Mouse (Mus musculus): ENCODE data around the gene Car11. TPM values are rescaled to one million over a fixed set of nuclear protein-coding genes. Genes with fewer than 3 reads are reported as not detected.
"Not testable (repeated sequence)": the region's sequence is repeated elsewhere in the genome, so short reads cannot be mapped to it uniquely, and the experiment has no call there.

Car11 gene
- 10 to 100 TPM; 15.1 to 16.4 TPM for total RNA-seq (2021)
- long read RNA-seq, experiment 1, transcript Car11-201 (9 exons, 1,585 nt), result major isoform, 9 of 12 reads
- long read RNA-seq, experiment 1, partial matches to known transcripts, result 2 of 12 reads
- long read RNA-seq, experiment 1, other reads (novel, unspliced or antisense), result 1 of 12 reads
- long read RNA-seq, experiment 2, transcript Car11-201 (9 exons, 1,585 nt), result major isoform, 7 of 45 reads
- long read RNA-seq, experiment 2, partial matches to known transcripts, result 9 of 45 reads
- long read RNA-seq, experiment 2, other reads (novel, unspliced or antisense), result 29 of 45 reads

DNA sequence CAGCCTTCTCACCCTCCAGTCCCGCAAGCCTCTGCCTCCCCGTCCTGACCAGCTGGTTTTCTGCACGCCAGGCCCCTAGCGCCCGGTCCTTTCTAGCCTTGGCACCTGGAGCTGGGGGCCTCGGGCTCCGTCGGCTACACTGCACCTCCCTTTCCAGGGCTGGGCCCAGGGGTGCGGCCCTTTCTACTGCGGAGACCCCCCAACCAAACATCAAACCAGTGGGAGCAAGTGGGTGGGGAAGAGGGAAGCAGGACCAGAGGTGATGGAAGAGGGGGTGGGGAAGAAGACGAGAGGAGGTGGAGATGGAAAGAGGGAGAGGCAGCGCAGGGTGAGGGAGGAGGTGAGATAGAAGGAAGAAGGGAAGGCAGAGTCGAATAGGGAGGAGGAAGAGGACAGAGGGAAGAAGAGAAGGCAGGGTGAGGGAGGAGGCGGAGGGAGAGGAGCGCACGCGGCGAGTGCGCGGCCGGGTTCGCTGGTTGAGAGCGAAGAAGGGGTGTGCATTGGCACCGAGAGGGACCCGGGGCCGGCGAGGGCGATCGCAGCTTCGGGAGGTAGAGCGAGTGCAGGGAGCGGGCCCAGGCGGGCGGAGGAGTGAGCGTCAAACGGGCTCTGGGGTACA is at the start of gene Car11:
Gene Car11 (plus strand): TSS at position 321 of the 619 bp plus-strand sequence.
- DNase-seq (ENCODE audit: low spot score in 2 of 2), result no peak

DNA sequence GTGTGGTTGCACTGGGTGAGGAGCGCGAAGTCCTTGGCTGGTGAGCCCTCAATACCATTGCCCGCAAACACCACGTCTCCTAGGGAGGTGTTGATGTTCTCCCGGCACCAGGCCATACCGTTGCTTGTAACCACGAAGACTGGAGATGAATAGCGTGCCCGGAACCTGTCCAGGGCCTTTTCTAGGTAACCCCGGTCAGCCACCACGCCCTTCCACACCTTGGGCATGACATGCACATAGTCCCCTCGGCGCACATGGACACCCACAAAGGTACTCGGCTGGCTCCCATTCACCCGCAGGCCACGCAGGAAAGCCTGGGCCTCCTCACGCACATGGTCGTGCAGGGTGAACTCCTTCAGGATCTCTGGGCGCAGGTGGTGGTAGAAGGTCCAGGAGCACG is 49.2 kb upstream of the Car11 start:
- not testable (repeated sequence) for DNase-seq (ENCODE audit: low spot score in 2 of 2)

DNA sequence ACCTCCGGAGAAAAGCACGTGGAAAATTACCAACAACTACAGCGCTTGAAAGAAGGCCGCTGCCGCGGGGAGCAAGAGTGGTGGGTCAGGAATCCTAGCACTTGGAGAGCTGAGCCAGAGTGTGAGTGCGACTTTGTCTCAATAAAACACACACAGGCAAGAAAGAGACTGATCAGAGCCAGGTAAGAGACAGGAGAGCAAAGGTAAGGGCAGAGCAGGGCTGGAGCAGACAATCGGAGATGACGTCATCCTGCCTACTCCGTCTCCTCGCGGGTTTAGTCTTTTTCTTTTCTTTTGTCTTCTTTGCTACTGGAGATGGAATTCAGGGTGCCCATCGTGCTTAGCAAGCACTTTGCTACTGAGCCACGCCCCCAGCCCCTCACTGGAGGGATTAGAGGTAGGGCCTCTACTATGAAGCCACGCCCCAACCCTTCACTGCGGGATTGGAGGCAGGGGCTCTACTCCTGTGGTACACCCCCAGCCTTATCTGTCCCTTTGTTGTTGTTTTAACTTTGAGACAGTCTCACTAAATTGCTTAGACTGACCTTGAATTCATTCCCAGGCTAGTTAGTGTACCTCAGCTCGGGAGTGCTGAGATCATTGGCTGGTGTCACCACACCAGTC is 45.1 kb upstream of the Car11 start:
- no peak for DNase-seq (ENCODE audit: low spot score in 2 of 2)

DNA sequence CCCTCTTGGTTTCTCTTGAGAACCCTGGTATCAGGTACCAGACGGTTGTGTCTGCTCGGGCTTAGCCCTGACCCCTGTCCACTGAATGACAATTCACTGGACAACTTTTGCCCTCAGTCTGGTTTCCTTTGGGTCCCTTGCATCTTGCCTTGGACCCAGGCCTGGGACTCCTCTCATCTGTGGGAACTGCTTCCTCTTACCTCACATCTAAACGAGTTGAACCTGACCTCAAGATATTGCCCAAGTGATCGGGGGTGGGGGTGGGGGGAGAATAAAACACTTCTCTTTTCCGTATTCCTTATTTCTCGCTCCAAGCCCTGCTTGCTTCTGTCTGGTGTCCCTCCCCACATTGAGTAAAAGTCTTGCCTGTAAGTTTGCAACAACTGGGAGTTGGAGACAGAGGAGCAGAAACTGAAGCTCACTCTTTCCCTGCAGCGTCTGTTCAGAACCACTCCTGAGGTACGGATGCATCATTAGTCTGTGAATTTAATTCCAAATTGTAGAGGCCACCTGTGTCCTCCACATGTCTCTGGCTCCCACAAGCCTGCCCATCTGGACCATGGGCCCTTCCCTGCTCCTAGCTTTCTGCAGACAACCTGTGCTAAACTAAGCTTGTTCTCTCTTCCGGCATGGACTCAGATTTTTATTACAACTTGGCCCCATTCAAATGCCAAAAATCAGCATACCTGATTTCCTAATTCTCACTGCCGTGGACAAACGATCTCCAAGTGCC is 38.7 kb upstream of the Car11 start:
- DNase-seq (ENCODE audit: low spot score in 2 of 2), result no peak

DNA sequence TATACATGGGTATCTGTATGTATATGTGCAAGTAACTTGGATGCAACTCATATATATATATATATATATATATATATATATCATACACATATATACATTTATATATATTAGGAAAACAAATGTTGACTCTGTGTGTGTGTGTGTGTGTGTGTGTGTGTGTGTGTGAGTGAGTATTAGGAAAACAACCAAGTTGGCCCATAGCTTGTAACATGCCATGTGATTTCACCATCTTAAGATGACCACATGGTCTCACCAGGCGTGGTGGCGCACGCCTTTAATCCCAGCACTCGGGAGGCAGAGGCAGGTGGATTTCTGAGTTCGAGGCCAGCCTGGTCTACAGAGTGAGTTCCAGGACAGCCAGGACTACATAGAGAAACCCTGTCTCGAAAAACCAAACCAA is 37.9 kb upstream of the Car11 start:
- not testable (repeated sequence) for DNase-seq (ENCODE audit: low spot score in 2 of 2)

DNA sequence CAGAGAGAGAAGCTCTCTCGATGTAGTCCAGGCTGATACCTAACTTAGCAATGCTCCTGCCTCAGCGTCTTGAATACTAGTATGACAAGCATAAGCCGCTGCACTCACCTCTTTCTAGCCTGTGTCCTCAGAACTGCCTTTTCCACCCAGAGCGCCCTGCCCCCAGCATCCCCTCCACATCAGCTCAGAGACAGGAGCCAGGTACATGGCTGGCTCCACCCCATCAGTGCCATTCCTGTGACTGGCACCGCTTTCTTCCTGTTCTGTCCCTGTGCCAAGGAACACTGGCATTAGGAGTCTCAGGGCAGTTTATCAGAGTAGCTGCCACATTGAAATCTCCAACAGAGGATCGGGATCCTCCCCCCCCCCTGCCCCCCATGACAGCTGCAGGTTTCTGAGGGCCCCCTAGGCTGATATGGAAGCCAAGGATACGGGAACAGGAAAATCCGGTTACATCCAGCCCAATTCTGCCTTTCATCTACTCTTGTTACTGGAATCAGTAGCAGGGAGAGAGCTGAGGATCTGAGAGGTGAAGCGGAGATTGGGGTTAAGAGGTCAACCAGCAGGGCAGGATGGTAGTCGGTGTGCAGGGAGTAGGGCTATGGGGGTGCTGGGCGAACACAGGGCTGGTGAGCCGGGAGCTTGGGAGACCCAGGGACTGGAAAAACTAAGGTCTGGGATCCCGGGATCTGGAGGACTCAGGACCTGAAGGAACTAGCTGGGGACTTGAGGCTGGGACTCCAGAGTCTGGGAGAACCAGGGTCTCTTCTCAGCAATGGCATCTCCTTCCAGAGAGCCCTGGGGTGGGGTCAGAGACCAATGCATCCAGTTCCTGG is 34.1 kb upstream of the Car11 start:
- no peak for DNase-seq (ENCODE audit: low spot score in 2 of 2)

DNA sequence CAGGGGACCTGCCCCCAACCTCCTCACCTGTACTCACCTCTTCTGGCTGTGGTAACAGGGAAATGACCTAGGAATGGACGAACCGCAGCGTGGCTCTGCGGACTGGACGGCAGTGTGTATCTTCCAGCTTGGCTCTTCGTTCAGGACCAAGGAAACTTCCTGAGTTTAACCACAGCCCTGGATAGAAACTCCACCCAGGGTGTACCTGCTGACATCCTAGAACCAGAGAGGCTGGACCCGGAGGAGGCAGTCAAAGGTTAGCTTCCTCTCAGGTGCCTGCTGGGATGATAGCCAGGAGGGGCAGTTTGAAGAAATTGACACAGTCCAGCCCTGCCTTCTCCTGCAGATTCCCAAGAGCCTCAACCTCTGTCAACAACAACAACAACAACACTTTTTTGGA is 33.5 kb upstream of the Car11 start, which contains the start of gene Fut2:
Gene Fut2 (minus strand): TSS at position 234 of the 400 bp plus-strand sequence.
- no peak for DNase-seq (ENCODE audit: low spot score in 2 of 2)

DNA sequence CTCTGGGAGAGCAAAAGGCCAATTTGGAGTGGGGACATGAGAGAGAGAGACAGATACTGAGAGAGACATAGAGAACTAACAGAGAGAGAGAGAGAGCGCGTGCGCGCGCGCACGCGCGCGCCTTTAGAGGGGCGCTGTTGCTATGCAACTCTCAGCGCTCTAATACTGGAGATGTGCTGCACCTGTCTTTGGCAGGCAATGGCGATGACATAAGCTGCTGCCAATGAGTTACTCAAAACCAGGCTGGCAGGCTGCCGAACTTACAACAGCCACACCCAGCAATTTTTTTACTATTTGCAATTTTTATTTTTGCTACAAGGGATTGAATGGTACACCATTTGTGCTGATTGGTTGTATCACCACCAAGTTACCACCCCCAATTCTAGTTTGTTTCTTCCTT is 31.9 kb upstream of the Car11 start:
- no peak for DNase-seq (ENCODE audit: low spot score in 2 of 2)

DNA sequence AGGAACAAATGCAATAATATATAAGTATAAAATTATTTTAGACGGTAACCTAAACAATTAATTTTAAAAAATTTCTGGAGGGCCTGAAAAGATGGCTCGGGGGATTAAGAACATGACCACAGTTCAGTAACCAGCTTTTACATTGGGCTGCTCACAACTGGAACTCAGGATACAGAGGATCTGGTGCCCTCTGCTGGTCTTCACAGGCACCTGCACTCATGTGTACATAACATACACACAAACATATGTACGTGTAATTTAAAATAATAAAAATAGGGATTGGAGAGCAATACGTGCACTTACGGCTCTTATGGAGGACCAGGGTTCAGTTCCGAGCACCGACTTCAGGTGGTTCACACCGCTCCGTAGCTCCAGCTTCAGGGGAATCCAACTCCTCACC is 30.7 kb upstream of the Car11 start:
- no peak for DNase-seq (ENCODE audit: low spot score in 2 of 2)

DNA sequence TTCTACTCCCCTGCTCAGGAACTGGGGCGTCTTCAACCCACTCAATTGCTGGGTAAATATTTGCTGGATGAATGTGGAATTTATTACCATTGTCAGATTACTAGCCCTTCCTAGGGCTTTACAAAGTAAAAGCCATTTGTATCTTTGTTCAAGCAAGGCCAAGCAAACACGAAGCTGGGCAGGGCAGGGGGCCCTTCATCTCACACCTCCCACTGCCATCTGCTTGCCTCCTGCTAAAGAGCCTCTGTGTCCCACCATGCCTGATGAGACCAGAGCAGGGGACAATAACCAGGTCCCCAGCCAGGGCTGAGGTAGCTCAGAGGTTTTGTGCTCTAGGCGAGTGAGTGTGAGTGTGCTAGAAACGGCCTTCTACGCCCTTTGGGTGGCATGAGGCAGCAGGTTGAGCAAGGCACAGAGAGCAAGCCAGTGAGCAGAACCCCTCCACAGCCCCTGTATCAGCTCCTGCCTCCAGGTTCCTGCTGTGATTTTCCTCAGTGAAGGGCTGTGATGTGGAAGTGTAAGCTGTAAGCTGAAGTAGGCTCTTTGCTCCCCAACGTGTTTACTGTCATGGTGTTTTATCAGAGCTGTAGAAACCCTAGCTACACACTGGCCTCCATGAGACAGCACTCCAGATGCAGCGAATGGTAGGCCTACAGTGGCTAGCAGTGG is 21.9 kb upstream of the Car11 start:
- DNase-seq (ENCODE audit: low spot score in 2 of 2), result no peak

DNA sequence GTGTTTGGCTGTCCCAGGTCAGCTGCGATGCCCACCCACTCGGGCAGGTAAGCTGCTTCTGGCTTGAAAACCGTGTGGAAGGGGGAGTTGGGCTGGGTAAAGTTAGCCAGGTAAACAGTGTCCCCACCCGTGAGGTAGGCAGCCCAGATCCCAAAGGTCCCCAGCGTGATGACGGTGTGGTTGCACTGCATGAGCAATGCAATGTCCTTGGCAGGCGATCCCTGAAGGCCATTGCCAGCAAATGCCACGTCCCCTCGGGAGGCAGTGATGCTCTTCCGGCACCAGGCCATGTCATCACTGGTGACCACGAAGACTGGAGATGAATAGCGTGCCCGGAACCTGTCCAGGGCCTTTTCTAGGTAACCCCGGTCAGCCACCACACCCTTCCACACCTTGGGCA is 21.1 kb upstream of the Car11 start:
- DNase-seq (ENCODE audit: low spot score in 2 of 2), result no peak

DNA sequence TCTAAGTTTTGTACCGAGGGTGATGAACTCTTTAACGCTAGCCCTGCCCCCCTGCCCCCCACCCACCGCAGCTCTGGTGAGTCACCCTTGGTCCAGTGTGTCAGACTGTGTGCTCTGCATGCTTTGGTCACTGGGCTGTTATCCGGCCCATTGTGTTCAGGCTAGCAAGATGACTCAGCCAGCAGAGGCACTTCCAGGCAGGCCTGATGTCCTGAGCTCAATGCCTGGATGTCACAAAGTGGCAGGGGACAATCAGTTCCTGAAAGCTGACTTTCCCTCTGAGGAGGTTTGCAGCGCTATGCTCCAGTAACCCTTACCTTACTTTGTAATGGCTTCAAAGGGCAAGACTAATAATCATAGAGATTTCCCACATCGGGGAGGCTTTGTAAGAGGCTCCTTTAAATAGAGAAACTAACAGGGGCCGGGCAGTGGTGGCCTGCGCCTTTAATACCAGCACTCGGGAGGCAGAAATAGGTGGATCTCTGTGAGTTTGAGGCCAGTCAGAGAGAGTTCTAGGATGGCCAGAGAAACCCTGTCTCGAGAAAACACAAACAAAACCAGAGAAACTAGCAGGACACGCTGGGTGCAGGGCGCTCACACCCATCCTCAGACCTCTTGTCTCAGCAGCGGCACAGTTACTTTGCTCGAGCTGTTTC is 19.5 kb upstream of the Car11 start:
- no peak for DNase-seq (ENCODE audit: low spot score in 2 of 2)

DNA sequence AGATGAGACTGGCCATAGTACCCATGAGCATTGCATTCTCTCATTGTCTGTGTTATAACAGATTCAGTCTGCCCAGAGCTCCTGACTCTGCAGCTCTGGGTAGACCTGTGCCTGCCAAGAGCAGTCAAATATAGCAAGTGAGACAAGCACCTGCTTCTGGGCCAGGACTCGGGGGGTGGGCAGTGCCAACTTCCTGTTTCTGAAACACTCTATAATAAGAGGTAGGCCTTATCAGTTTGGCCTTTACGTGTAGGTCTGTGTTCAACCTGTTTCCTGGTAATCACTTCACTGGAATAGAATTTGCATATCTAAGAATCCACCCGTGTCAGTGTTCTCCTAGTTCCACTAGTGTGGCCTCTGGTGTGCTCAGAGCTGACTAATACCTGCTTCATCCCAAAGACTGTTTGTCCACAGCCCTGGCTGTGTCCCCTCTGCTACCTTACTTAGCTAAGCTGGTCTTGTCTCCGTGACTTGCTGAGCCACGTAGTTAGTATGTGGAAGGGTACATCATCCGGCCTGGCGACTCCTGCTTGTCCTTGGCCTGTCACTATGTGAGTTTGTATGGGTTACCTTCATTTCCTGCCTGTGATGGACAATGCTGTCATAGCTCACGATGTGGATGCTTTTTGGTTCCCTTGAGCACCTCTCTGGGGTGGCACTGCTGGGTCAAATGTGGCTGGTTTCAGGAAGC is 18.5 kb upstream of the Car11 start:
- no peak for DNase-seq (ENCODE audit: low spot score in 2 of 2)

DNA sequence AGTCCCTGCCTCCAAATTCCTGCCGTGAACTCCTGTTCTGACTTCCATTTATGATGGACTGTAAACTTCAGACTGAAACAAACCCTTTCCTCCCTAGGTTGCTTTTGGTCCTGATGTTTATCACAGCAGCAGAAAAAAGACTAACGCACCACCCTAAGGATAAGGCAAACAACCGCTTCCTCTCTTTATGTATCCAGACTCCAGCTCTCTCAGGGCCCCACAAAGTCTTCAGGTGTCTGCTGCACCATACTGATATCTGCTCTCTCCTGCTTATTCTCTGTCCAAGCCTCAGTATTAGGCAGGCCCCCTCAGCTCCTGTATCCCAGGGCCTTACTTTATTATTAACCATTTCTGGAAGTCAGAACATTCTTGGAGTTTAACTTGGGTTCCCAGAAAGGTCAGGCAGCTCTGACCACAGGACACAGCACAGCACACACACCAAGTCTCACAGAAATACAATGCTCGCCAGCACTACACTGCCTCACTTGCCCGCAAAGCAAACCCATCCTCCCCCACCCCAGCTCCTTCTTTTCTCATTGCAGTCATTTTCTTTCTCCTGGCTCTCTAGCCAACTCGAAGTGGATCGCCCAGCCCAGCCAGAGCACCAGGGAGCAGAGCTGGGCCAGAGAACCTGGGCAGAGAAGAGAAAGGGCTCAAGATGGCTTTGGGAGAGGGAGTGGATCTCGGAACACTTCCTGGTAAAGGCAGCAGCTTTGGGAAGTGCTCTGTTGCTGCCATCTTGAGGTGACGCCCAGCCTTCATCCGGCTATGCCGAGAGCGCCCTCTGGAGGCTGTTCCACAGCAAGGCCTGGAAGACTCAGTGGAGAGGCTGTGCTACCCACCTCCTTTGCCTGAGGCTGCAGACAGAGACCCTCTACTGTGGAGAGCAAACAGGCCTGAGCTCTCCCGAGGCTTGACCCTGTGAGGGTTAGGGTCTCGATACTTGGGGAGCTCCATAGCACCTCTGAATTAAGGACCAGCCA is 17.2 kb upstream of the Car11 start:
- DNase-seq (ENCODE audit: low spot score in 2 of 2), result peak; percentile 66 to 82

DNA sequence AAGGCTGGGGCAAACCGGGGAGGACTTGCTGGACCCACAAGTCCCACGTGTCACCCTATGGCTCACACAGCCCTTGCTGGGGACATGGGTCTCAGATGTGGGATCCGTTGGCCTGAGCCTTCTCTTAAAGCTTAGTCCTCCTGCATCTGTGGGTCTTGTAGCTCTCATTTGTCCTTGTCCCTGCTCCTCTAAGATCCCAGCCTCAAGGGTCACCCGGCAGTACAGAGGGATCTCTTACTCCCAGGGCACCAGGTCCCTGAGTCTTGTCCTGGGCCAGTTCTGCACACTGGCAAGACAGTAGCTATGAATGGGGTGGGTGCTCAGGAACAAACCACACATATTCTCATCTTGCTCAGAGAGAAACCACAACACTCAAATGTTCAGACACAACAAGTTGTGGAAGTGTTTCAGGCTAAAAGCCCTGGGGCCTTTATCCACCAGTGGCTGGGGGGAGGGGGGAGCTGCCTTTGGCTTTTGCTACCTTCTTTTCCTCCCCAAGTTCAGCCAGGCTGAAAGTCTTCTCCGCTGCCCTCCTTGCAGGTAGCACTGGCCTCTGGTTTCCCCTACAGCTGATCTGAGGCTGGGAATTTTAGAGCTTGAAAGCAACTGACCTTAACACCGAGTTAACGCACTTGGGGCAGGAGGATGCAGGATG is 16.1 kb upstream of the Car11 start, which contains the start of gene Ntn5:
Gene Ntn5 (plus strand): TSS at position 627 of the 655 bp plus-strand sequence.
- no peak for DNase-seq (ENCODE audit: low spot score in 2 of 2)

DNA sequence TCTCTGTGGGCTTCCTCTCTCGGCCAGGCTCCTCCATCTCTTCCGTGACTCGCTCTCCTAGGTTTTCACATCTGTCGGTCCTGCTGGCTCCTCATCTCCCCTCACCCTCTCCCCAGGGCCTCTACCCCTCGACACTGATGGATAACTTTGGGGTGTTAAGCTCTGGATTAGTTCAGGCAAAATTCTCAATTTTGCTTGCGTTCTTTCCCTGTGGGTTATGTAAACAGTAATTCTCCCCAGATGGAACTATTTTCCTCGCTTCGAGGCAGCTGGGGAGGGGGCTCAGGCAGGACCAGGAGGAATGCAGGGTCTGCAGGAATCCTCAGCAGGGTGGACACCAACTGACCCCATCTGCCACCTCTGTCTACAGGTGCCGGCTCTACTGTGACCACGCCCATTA is 13.8 kb upstream of the Car11 start:
- no peak for DNase-seq (ENCODE audit: low spot score in 2 of 2)

DNA sequence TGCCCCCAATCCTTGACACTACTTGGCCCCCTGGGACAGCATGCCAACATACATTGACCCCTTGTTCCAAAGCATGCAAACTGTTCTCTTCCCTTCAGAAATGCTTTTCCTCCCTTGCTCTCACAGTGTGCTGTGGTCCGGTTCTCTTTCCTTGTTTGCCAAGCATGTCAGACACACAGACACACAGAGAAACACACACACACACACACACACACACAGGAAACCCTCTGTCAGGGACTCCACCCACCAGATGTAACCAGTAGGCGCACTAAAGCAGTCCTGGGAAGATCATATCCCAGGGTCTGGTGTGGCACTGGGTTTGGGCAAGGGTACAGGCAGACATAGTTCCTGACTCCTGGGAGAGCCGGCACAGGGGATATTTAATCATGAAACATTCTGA is 12.8 kb upstream of the Car11 start:
- no peak for DNase-seq (ENCODE audit: low spot score in 2 of 2)
